Mouse (Mus musculus): ENCODE measurements around the gene Mymk. TPM values are rescaled to one million over a fixed set of nuclear protein-coding genes. Genes with fewer than 3 reads are reported as not detected.

Gene Mymk
- total RNA-seq, 2 experiments from 2014 or later = 2.0 to 5.7 TPM

DNA sequence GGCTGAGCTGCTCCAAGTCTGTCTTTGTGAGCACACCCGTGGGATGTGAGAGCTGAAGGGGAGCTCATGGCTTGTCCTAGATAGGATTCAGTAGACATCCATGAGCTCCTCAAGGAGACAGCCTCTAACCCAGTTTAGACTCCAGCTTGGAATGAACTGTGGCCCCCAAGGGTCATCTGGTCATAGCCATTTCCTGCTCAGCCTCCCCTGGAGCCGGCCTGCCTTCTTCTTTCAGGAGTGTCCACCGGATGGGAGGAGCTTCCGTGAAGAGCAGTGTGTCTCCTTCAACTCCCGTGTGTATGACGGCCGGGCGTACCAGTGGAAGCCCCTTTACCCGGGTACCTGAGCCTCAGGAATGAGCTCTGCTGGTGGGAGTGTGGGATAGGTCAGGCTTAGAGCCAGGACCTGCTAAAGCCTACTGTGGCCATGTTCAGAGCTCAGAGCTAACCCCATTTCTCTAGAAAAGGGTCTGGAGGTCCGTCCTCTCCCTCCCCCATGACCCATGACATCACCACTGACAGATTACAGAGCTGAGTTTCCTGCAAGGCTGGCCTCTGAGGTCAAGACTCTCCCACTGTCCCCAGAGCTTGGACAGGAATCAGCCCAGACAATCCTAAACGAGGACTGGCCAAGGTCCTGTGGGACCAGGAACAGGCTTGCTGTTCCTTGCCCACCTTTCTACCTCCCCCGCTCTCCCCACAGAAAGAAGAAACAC is 11.9 kb upstream of the Mymk start:
- DNase-seq = no peak
- intact Hi-C loops (cut with DNase I) = no loop called here

- intact Hi-C loops (cut with DNase I) = loop anchor here (2.0 kb wide), 1 partner anchor 155 kb away; no protein-coding TSS in a partner anchor
- no peak for DNase-seq
Observed at GRCm38 (mm10) chr2:27079649-27080048, 7.7 kb upstream of the Mymk start.

GRCm38 (mm10) chr2:27079152-27079584 is 7.2 kb upstream of the Mymk start, which contains the start of gene Adamtsl2:
TSS of gene Adamtsl2 (plus strand) at chr2:27079379.
- DNase-seq = peak; percentile 67 to 82
- intact Hi-C loops (cut with DNase I) = loop anchor here (2.0 kb wide), 1 partner anchor 156 kb away; no protein-coding TSS in a partner anchor

GRCm38 (mm10) chr2:27078312-27078711 is 6.3 kb upstream of the Mymk start:
- intact Hi-C loops (cut with DNase I) = loop anchor here (2.0 kb wide), 1 partner anchor 156 kb away; no protein-coding TSS in a partner anchor
- DNase-seq = no peak

DNA sequence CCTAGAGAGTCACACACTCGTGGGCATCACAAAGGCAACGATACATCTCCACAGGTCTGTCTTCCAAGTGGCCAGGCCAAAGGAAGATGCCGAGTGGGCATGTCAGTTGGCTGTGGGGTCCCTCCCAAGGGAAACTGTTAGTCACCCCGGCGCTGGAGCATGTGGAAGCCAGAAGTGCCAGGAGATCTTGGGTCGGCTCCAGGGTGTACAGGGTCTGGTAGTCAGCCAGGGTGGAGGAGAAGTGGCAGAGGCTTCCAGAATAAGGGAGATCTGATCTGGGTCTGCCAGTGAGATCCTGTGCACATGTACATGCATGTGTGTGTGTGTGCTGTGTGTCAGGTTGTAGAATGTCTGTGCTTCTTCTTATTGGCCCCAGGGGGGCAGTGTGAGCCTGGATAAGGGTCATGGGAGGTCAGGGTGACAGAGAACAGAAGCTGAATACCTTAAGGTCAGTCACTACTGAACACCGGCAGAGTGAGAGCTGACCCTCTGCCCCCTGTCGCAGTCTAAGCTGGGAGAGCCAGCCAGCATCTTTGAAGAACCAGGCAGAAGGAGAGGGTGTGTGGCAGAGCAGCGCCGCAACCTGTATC is 5.8 kb upstream of the Mymk start:
- DNase-seq = no peak
- intact Hi-C loops (cut with DNase I) = loop anchor here (2.0 kb wide), 1 partner anchor 157 kb away; no protein-coding TSS in a partner anchor

DNA sequence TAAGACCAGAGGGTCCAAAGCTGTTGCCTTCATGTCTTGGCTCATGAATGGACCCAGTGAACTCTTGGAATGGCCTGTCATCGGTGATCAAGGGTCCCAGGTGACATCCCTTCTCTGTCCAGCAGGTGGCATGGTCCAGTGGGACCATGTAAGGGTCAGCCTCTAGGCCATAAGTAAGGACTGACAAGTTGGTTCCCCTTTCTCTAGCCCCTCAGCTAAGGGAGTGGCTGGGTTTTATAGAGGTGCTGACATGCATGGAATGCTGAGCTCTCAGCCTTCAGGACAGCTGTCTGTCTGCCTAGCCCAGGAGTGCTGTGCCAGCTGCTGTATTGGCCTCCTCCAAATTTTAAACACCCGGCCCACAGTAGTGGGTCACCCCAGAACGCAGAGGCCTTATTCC is 3.5 kb upstream of the Mymk start:
- DNase-seq = peak in 1 of 2 experiments; percentile 41
- intact Hi-C loops (cut with DNase I) = no loop called here

GRCm38 (mm10) chr2:27074804-27075203 is 2.8 kb upstream of the Mymk start:
- intact Hi-C loops (cut with DNase I) = no loop called here
- DNase-seq = peak in 1 of 2 experiments; percentile 48

DNA sequence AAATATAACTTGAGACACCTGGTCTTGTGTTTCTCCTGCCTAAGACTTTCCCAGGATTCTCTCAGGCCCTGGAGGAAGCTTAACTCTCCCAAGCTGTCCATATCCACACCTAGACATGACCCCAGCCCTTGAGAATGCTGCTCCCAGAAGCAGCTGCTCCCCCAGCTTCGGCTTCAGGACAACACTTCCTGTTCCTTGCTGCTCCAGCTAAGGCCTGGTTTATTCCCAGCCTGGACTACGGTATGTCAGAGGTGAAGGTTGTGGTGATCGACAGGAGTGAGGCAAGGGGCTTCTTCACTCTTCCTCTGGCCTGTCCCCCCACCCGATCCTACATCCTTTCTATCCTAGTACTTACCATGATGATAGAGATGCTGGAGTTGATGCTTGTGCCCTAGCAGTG is 1.4 kb upstream of the Mymk start:
- no peak for DNase-seq
- intact Hi-C loops (cut with DNase I) = no loop called here

DNA sequence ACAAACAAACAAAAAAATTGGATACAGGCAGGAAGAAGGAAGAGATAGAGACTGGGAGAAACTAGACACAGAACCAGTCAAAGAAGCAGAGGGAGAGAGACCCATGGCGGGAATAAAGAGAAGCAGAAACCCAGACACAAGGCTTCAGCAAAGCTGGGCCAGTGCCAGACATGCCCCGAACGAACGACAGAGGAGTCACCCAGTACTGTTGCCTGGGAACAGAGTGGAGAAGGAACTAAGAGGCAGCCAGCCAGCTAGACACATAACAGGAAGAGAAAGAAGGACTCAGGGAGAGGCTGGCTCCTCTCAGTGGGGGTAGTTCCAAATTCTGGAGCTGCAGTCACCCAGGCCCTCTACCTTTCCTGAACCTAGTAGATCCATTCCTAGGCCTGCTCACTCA is 842 bp downstream of the Mymk start:
- intact Hi-C loops (cut with DNase I) = no loop called here
- peak; percentile 35 to 61 for DNase-seq

DNA sequence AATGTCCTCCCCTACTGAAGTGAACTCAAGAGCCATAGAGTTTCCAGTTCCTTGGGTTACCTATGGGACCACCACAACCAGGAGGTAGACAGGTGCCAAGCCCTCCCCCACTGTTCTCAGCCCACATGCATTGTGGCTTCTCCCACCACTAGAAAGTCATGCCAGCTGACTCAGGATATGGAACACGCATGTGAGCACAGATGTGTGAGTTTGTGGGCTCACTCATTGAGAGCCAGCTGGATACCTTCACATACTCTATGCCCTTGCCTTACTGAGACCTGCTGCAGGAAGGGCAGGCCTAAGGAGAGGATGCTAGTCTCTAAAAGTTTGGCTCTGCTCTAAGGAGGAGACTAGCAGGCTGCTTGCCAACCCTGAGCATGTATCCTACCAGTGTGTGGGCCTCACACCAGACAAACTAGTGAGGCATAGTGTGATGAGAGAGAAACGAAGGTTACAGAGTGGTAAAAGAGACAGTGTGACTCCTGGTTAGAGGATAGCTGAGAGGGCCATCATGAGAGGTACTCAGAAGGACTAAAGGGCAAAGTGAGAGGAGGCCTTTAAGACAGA is 1.6 kb downstream of the Mymk start:
- DNase-seq = no peak
- intact Hi-C loops (cut with DNase I) = no loop called here

DNA sequence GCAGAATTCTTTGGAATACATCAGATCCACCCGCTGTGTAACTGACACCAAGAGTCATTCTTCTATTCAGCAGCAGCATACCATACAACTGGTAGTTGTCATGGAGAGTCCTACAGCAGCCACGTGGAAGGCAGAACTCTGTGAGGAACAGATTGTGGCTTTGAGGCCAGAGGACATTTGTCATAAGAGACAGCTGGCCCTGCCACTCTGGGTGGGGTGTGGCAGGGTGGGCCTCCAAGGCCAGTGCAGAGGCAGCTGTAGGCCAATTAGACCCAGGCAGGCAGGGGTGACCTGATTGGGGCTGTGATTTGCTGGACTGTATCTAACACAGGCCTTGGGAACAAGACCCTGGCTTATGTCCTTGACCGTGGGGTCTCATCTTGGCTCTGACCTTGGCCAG is 2.3 kb downstream of the Mymk start:
- DNase-seq = no peak
- intact Hi-C loops (cut with DNase I) = loop anchor here (5.0 kb wide), 1 partner anchor 113 kb away; no protein-coding TSS in a partner anchor

DNA sequence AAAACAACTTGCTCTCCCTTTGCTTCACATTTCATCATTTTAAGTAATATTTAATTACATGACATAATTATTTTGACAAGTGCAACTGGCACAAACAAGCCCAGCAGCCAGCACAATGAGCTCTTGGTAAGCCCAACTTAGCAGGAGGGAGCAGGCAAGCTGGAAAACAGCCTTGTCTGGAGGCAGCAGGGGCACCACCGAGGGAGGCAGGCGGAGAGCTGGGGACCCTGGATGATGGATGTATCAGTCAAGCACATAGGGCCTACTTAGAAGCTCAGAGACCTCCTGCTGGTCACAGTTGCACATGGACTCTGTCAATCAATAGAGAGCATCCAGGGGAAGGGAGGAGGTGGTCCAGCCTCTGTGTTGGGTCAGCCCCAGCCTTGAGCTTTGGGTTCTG is 4.0 kb downstream of the Mymk start:
- no peak for DNase-seq
- intact Hi-C loops (cut with DNase I) = loop anchor here (5.0 kb wide), 1 partner anchor 114 kb away; no protein-coding TSS in a partner anchor

- intact Hi-C loops (cut with DNase I) = loop anchor here (5.0 kb wide), 1 partner anchor 115 kb away; no protein-coding TSS in a partner anchor
- no peak for DNase-seq
Observed at GRCm38 (mm10) chr2:27067124-27067523, 4.9 kb downstream of the Mymk start.

- intact Hi-C loops (cut with DNase I) = no loop called here
- no peak for DNase-seq
Observed at GRCm38 (mm10) chr2:27059187-27059586, 12.8 kb downstream of the Mymk start.

DNA sequence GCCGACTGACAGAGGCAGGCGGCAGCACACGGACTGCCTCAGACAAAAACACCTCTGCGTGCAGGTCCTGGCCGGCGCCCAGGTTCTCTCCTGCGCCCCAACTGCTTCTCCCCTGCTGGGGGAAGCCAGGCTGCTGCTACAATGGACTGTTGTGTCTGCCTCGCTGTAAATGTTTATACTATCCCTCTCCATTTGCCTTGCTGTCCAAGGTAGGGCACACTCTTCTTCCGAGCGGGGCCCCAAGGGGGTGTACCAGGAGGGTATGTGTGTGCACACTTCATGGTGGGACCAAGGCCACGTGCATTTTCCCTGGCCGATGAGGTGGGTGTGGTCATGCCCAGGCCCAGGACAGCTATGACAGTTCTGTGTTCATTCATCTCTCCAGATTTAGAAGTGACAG is 13.2 kb downstream of the Mymk start:
- intact Hi-C loops (cut with DNase I) = no loop called here
- no peak for DNase-seq

DNA sequence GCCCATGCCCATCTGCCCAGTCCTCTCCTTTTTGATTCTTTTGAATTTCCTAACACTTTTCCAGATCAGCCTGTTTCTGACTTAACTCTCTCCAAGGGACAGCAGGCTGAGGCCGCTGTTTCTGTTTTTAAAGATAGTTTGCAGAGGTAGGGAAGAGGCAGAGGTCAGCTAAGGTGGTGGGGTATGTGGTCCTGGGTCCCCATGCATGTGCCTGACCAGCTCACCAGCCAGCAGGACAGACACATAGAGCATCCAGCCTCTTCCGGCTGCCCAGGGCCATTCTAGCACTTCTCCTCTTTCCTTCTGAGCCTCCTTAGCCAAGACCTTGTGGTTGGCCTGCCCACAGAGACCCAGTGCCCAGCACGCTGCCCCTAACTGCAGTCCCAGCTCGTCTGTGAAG is 13.7 kb downstream of the Mymk start:
- intact Hi-C loops (cut with DNase I) = no loop called here
- DNase-seq = no peak

DNA sequence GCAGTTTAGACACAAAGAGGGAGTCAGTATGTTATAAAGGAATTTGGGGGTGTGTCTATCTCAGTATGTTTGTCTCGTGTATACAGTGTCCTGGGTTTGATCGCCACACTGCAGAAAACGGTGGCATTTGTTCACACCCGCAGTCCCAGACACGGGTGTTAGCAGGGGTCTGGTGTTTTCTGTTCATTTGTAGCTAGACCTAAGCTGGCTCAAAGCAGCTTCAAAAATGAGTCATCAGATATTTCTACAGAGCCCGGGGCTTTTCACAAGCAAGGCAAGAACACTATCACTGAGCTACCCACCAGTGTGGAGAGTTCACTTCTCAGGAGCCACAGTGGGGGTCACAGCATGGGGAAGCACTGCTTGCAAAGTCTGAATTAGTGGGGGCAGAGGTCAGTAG is 22.6 kb downstream of the Mymk start:
- no peak for DNase-seq
- intact Hi-C loops (cut with DNase I) = no loop called here

GRCm38 (mm10) chr2:27045979-27046770 is 25.8 kb downstream of the Mymk start:
- intact Hi-C loops (cut with DNase I) = no loop called here
- DNase-seq = peak; percentile 45 to 84

DNA sequence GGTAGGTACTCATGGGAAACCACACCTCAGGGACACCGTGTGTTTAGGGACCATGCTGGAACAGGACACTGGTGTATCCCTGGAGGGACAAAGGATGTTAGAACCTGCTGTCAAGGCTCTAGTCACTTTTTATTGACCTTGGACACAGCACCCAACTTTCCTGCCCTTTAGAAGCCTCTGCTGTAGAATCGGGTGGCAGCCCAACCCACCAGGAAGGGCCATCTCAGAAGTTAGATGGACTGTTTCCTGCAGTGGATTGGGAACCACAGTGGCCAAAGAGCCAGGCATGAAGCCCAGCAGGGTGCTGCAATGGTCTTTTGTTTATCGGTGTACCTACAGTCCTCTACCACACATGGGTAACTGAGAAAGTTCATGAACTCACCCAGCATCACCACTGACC is 27.3 kb downstream of the Mymk start:
- DNase-seq = no peak
- intact Hi-C loops (cut with DNase I) = loop anchor here (5.0 kb wide), 1 partner anchor 78 kb away; no protein-coding TSS in a partner anchor

DNA sequence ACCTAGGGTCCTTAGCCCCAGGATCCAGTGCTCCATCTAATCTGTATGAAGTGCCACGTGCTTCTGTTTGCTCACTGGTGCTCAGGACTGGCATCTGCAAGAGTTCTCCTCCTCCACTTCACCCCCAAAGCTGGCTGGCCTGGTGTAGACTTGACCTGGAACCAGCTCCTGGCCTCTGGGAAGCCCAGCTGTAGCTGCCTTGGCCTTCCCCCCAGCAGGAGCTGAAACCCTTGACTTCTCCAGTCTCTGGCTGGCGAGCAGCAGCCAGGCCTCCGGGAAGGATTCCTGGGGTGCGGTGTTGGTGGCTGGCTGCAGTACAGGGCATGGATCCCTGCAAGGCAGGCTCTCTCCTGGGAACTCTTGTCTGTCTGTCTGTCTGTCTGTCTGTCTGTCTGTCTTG is 27.8 kb downstream of the Mymk start:
- intact Hi-C loops (cut with DNase I) = loop anchor here (5.0 kb wide), 1 partner anchor 78 kb away; no protein-coding TSS in a partner anchor
- peak in 1 of 2 experiments; percentile 46 for DNase-seq
